Mouse (Mus musculus) spleen, adult 2 months (tissue): ENCODE results near the gene Slc17a9. TPM values are rescaled to one million over a fixed set of nuclear protein-coding genes. Genes with fewer than 3 reads are reported as not detected.

ENCODE experiments used
- DNase-seq, 2 experiments: peaks; one replicate each; pipeline versions ENCODE4 v3.0.0 to v3.0.0-alpha.2; 2012 to 2021; ENCODE audit warnings: low spot score in 2 of 2, low read depth in 1 of 2
- H3K27ac ChIP-seq: fragments of 200-500 bp; 2 replicates; pipeline ENCODE4 v1.5.1; 2012; ENCODE audit warnings: low read length, inconsistent platforms; ENCODE audit not compliant: insufficient read depth
- H3K27me3 ChIP-seq: fragments of 200-500 bp; 2 replicates; pipeline ENCODE4 v1.6.1; 2012; ENCODE audit warnings: mild to moderate bottlenecking, moderate library complexity, low read length, inconsistent platforms; ENCODE audit not compliant: control insufficient read depth, insufficient read depth
- H3K36me3 ChIP-seq: fragments of 200-500 bp; 2 replicates; pipeline ENCODE4 v1.6.1; 2012; ENCODE audit warnings: mild to moderate bottlenecking, low read length, inconsistent platforms; ENCODE audit not compliant: control insufficient read depth, insufficient read depth
- H3K4me1 ChIP-seq: fragments of 200-500 bp; 2 replicates; pipeline ENCODE4 v1.6.1; 2011; ENCODE audit warnings: inconsistent platforms; ENCODE audit not compliant: control insufficient read depth, insufficient read depth, insufficient read length
- H3K4me3 ChIP-seq: fragments of 200-500 bp; 2 replicates; pipeline ENCODE4 v1.5.1; 2011; ENCODE audit warnings: mild to moderate bottlenecking, inconsistent platforms; ENCODE audit not compliant: insufficient read depth, insufficient read length; ENCODE audit errors: extremely low read depth
- CTCF ChIP-seq: fragments of 200-500 bp; IDR thresholded peaks from 2 replicates; pipeline ENCODE4 v1.5.1; 2011; ENCODE audit warnings: mild to moderate bottlenecking, inconsistent platforms; ENCODE audit not compliant: insufficient read depth, insufficient read length, insufficient replicate concordance; ENCODE audit errors: extremely low read depth
- POLR2A ChIP-seq: fragments of 200-500 bp; IDR thresholded peaks from 2 replicates; pipeline ENCODE4 v1.6.1; 2011; ENCODE audit warnings: low read depth, low read length, inconsistent platforms
- WGBS: fragments of 180-500 bp; shearing (Covaris S2); methylation state at CpG from one replicate; pipeline ENCODE4 v1.1.7; 2018; 5-methylcytosine and 5-hydroxymethylcytosine counted together
- polyA plus RNA-seq: library from polyadenylated mRNA; depleted of rRNA; stranded (reverse); fragments of >200 nt; gene quantifications from 2 replicates; pipeline ENCODE4 v1.2.3, GENCODE M21; 2012; rRNA removed

Gene Slc17a9
- polyA plus RNA-seq, 1 experiment: 43.9 TPM

DNA sequence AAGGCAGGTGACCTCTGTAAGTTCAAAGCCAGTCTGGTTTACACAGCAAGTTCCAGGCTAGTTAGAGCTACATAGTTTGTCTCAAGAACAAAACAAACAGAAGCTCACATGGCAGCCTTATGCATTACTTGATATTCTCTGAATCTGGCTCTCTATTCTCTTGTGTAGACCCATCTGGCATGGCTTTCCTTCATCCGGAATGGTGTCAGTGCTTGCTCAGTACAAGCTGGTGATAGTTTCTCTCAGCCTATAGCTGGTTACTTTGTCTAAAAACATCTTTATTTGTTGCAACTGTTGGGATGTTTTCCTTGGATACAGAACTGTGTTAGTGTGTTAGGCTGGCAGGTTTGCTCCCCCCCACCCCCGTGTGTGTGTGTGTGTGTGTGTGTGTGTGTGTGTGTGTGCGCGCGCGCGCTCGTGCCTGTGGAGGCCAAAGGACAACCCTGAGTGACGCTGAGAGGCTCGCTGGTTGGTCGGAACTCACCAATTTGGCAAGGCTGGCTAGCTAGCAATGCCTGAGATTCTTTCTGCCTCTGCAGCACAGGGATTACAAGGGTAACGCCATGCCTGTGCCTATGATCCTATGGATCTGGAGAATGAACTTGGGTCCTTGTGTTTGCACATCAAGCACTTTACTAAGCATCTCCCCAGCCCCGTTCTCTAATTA lies 62.6 kb downstream of the Slc17a9 start:
- 80% methylated on average over 13 of the region's 13 CpGs for WGBS

GRCm38 (mm10) chr2:180788386-180788785 lies 63.3 kb downstream of the Slc17a9 start:
- Histone ChIP-seq H3K4me3 (no peak overlapping the region), H3K36me3 (no peaks in the 10 kb centered on the region), H3K4me1 (no peaks in the 10 kb centered on the region), H3K27me3 (no peaks in the 10 kb centered on the region), H3K27ac (no peak overlapping the region)
- WGBS: 6% methylated on average over 2 of the region's 2 CpGs
- DNase-seq: no peak
- TF ChIP-seq POLR2A: no peak
- no peak for TF ChIP-seq CTCF

More for the DNA sequence above, 62.6 kb downstream of the Slc17a9 start:
- no peaks in the 10 kb centered on the region for H3K4me1 ChIP-seq
- DNase-seq: no peak
- H3K36me3 ChIP-seq: no peaks in the 10 kb centered on the region
- no peaks in the 10 kb centered on the region for H3K27me3 ChIP-seq
- no peak overlapping the region for H3K27ac ChIP-seq
- TF ChIP-seq POLR2A (no peak), CTCF (no peak)
- no peak overlapping the region for H3K4me3 ChIP-seq

GRCm38 (mm10) chr2:180788843-180789242 lies 63.8 kb downstream of the Slc17a9 start:
- H3K27me3 ChIP-seq: no peaks in the 10 kb centered on the region
- no peak overlapping the region for H3K4me3 ChIP-seq
- H3K36me3 ChIP-seq: no peaks in the 10 kb centered on the region
- TF ChIP-seq POLR2A (no peak), CTCF (no peak)
- no peak overlapping the region for H3K27ac ChIP-seq
- H3K4me1 ChIP-seq: no peaks in the 10 kb centered on the region
- WGBS: 25% methylated on average over 7 of the region's 7 CpGs
- no peak for DNase-seq

GRCm38 (mm10) chr2:180791674-180792073 lies 66.6 kb downstream of the Slc17a9 start:
- DNase-seq: peak; percentile 5 to 12
- no peaks in the 10 kb centered on the region for H3K36me3 ChIP-seq
- H3K4me3 ChIP-seq: no peak overlapping the region
- TF ChIP-seq POLR2A: no peak
- TF ChIP-seq CTCF: peak; percentile 52; the same call in 1 of the 2 replicates
- H3K4me1 ChIP-seq: no peaks in the 10 kb centered on the region
- WGBS: 43% methylated on average over 4 of the region's 4 CpGs
- H3K27me3 ChIP-seq: no peaks in the 10 kb centered on the region; the same call in 1 of the 2 replicates
- no peak overlapping the region for H3K27ac ChIP-seq

Other genes starting within 250 kb of the Slc17a9 start
- not detected in 2 replicates for gene Ntsr1, start 225.3 kb upstream of the Slc17a9 start, polyA plus RNA-seq
- gene Mrgbp, start 144.0 kb upstream of the Slc17a9 start, polyA plus RNA-seq: 30.8 and 41.2 TPM in 2 replicates
- gene Ogfr, start 136.0 kb upstream of the Slc17a9 start, polyA plus RNA-seq: 39.0 and 43.8 TPM in 2 replicates
- gene Col9a3, start 127.5 kb upstream of the Slc17a9 start, polyA plus RNA-seq: 1.9 and 2.3 TPM in 2 replicates
- not detected in 2 replicates for gene Tcfl5, start 82.6 kb upstream of the Slc17a9 start, polyA plus RNA-seq
- 11.4 and 12.5 TPM in 2 replicates for gene Dido1, start 15.3 kb upstream of the Slc17a9 start, polyA plus RNA-seq
- gene Gid8, start 15.1 kb upstream of the Slc17a9 start, polyA plus RNA-seq: 21.1 and 22.8 TPM in 2 replicates
- gene Bhlhe23, start 51.6 kb downstream of the Slc17a9 start, polyA plus RNA-seq: not detected in 2 replicates
- 23.5 and 29.3 TPM in 2 replicates for gene Ythdf1, start 195.7 kb downstream of the Slc17a9 start, polyA plus RNA-seq
- not detected in 2 replicates for gene Birc7, start 203.8 kb downstream of the Slc17a9 start, polyA plus RNA-seq
- 3.0 and 4.7 TPM in 2 replicates for gene Nkain4, start 229.4 kb downstream of the Slc17a9 start, polyA plus RNA-seq
- gene Arfgap1, start 242.0 kb downstream of the Slc17a9 start, polyA plus RNA-seq: 33.9 and 34.8 TPM in 2 replicates